Comparison of ENCODE assay signal across 8 mouse cellular contexts in genomic region chr5:147752914-147753341, GRCm38 (mm10). TPM values are rescaled to one million over a fixed set of nuclear protein-coding genes. Genes with fewer than 3 reads are reported as not detected.
DNase-seq lines count a peak whose midpoint lies in the region; ATAC-seq lines count a peak whose summit lies in the region.

No protein-coding gene starts in this region.

- peak overlapping the region; percentile 36 for H3K4me2 ChIP-seq in forebrain, embryonic 12.5 days
- H3K4me2 ChIP-seq in intestine, embryonic 15.5 days (replicated peaks): peak overlapping the region; percentile 51
- H3K4me2 ChIP-seq in liver, embryonic 16.5 days (ENCODE audit: low read depth, low read length): peak overlapping the region; percentile 32; the same call in 1 of the 2 replicates

- 2% methylated on average over 25 of the region's 25 CpGs for WGBS in forebrain, embryonic 12.5 days
- 3% methylated on average over 25 of the region's 25 CpGs for WGBS in intestine, embryonic 15.5 days
- WGBS in liver, embryonic 16.5 days (ENCODE audit: insufficient replicate concordance): 2% methylated on average over 25 of the region's 25 CpGs

- H3K27ac ChIP-seq in forebrain, embryonic 12.5 days: no peak overlapping the region
- no peak overlapping the region for H3K27ac ChIP-seq in intestine, embryonic 15.5 days
- no peak overlapping the region for H3K27ac ChIP-seq in liver, embryonic 16.5 days (ENCODE audit: low read length)

- no peaks in the 10 kb centered on the region for H3K36me3 ChIP-seq in forebrain, embryonic 12.5 days (replicated peaks)
- H3K36me3 ChIP-seq in intestine, embryonic 15.5 days: no peaks in the 10 kb centered on the region
- no peaks in the 10 kb centered on the region for H3K36me3 ChIP-seq in liver, embryonic 16.5 days (ENCODE audit: control insufficient read depth, insufficient read depth)

- DNase-seq in ZHBTc4 (ENCODE audit: low read depth, low spot score): peak; percentile 61
- peak; percentile 10 for DNase-seq in retina, embryonic 14.5 days (ENCODE audit: low spot score)
- DNase-seq in urinary bladder, postnatal 25 days (ENCODE audit: low spot score): no peak
- DNase-seq in Muller cell, postnatal 12 days (ENCODE audit: inconsistent ontology term): no peak

- peaks cover 62% of the 10 kb centered on the region for H3K27me3 ChIP-seq in forebrain, embryonic 12.5 days
- H3K27me3 ChIP-seq in intestine, embryonic 15.5 days (replicated peaks): peaks cover 12% of the 10 kb centered on the region
- peaks cover 35% of the 10 kb centered on the region for H3K27me3 ChIP-seq in liver, embryonic 16.5 days (ENCODE audit: control insufficient read depth, insufficient read depth, low read depth, low read length)

- no peak overlapping the region for H3K9ac ChIP-seq in forebrain, embryonic 12.5 days
- H3K9ac ChIP-seq in intestine, embryonic 15.5 days: no peak overlapping the region
- H3K9ac ChIP-seq in liver, embryonic 16.5 days (ENCODE audit: low read depth, low read length): no peak overlapping the region

- no peaks in the 10 kb centered on the region for H3K9me3 ChIP-seq in forebrain, embryonic 12.5 days
- H3K9me3 ChIP-seq in intestine, embryonic 15.5 days: no peaks in the 10 kb centered on the region
- H3K9me3 ChIP-seq in liver, embryonic 16.5 days (replicated peaks; ENCODE audit: control insufficient read depth, low read length): no peaks in the 10 kb centered on the region

- peaks cover 26% of the 10 kb centered on the region for H3K4me1 ChIP-seq in forebrain, embryonic 12.5 days
- peaks cover 12% of the 10 kb centered on the region; the same call in 1 of the 2 replicates for H3K4me1 ChIP-seq in intestine, embryonic 15.5 days (replicated peaks)
- H3K4me1 ChIP-seq in liver, embryonic 16.5 days (ENCODE audit: control insufficient read depth, low read depth, low read length): no peaks in the 10 kb centered on the region

- 0 out of 2 replicates have a peak, but pooled peaks have one; percentile 39 for ATAC-seq in forebrain, embryonic 12.5 days (ENCODE audit: low FRiP score)
- peak; percentile 60; the same call in 1 of the 2 replicates for ATAC-seq in intestine, embryonic 15.5 days
- peak; percentile 63 for ATAC-seq in liver, embryonic 16.5 days (ENCODE audit: low read depth)
- no peak for ATAC-seq in frontal cortex, adult (ENCODE audit: low TSS enrichment)

- H3K4me3 ChIP-seq in forebrain, embryonic 12.5 days (replicated peaks): peak overlapping the region; percentile 19
- H3K4me3 ChIP-seq in intestine, embryonic 15.5 days (replicated peaks): peak overlapping the region; percentile 9
- H3K4me3 ChIP-seq in liver, embryonic 16.5 days (ENCODE audit: low read depth, low read length): peak overlapping the region; percentile 16

RNA-seq across cellular contexts. Expression of gene Flt1, which starts 27.1 kb away (rescaled TPM):
- polyA plus RNA-seq in forebrain, embryonic 12.5 days (2016; fragmentation: Nextera tagmentation; extraction: Ambion mirVana): 8.8 and 9.9 TPM in 2 replicates
- 12.6 and 12.8 TPM in 2 replicates for polyA plus RNA-seq in intestine, embryonic 15.5 days (2015; fragmentation: Nextera tagmentation; extraction: Ambion mirVana)
- 2.5 and 3.3 TPM in 2 replicates for polyA plus RNA-seq in liver, embryonic 16.5 days (2015; fragmentation: Nextera tagmentation; extraction: Ambion mirVana)

Comparison
In these comparisons a context has a peak if more than half of its experiments do, and no peak if none do; other contexts are left out.
1. DNase-seq: peak in ZHBTc4 (single experiment) and retina, embryonic 14.5 days (single experiment); none in urinary bladder, postnatal 25 days (single experiment) and Muller cell, postnatal 12 days (single experiment).
2. Peak in every context shown above with its lines, with median percentiles within 50 percentile points of each other: H3K4me2 ChIP-seq and H3K4me3 ChIP-seq.